Mouse (Mus musculus): ENCODE data around the gene Fuz.

Gene Fuz

GRCm38 (mm10) chr7:44888256-44889105, 7.4 kb upstream of the Fuz start:
- no peak for DNase-seq (ENCODE audit: low spot score in 2 of 2)

GRCm38 (mm10) chr7:44890180-44890579, 5.7 kb upstream of the Fuz start:
- no peak for DNase-seq (ENCODE audit: low spot score in 2 of 2)

- no peak for DNase-seq (ENCODE audit: low spot score in 2 of 2)
Observed at GRCm38 (mm10) chr7:44890737-44891136, 5.1 kb upstream of the Fuz start.

GRCm38 (mm10) chr7:44891611-44892010, 4.3 kb upstream of the Fuz start:
- no peak for DNase-seq (ENCODE audit: low spot score in 2 of 2)

GRCm38 (mm10) chr7:44892276-44892921, 3.5 kb upstream of the Fuz start, which contains the start of gene Med25:
TSS of gene Med25 (minus strand) at chr7:44892712.
- DNase-seq (ENCODE audit: low spot score in 2 of 2) = peak; percentile 91 to 93

- no peak for DNase-seq (ENCODE audit: low spot score in 2 of 2)
Observed at GRCm38 (mm10) chr7:44893197-44893596, 2.7 kb upstream of the Fuz start.

GRCm38 (mm10) chr7:44894175-44894574, 1.7 kb upstream of the Fuz start:
- no peak for DNase-seq (ENCODE audit: low spot score in 2 of 2)

GRCm38 (mm10) chr7:44895206-44895592, 680 bp upstream of the Fuz start:
- no peak for DNase-seq (ENCODE audit: low spot score in 2 of 2)

- DNase-seq (ENCODE audit: low spot score in 2 of 2) = no peak
Observed at GRCm38 (mm10) chr7:44896499-44896898, 620 bp downstream of the Fuz start.

GRCm38 (mm10) chr7:44898607-44899006, 2.7 kb downstream of the Fuz start:
- DNase-seq (ENCODE audit: low spot score in 2 of 2) = peak in 1 of 2 experiments; percentile 63

- no peak for DNase-seq (ENCODE audit: low spot score in 2 of 2)
Observed at GRCm38 (mm10) chr7:44900632-44901031, 4.8 kb downstream of the Fuz start.

- no peak for DNase-seq (ENCODE audit: low spot score in 2 of 2)
Observed at GRCm38 (mm10) chr7:44901230-44901722, 5.4 kb downstream of the Fuz start.

GRCm38 (mm10) chr7:44905430-44905829, 9.6 kb downstream of the Fuz start:
- DNase-seq (ENCODE audit: low spot score in 2 of 2) = no peak

- DNase-seq (ENCODE audit: low spot score in 2 of 2) = no peak
Observed at GRCm38 (mm10) chr7:44908706-44909476, 13.0 kb downstream of the Fuz start.

- no peak for DNase-seq (ENCODE audit: low spot score in 2 of 2)
Observed at GRCm38 (mm10) chr7:44914396-44914795, 18.5 kb downstream of the Fuz start.

GRCm38 (mm10) chr7:44915314-44915713, 19.4 kb downstream of the Fuz start:
- DNase-seq (ENCODE audit: low spot score in 2 of 2) = no peak

- DNase-seq (ENCODE audit: low spot score in 2 of 2) = no peak
Observed at GRCm38 (mm10) chr7:44916191-44916590, 20.3 kb downstream of the Fuz start.

GRCm38 (mm10) chr7:44916881-44917280, 21.0 kb downstream of the Fuz start:
- no peak for DNase-seq (ENCODE audit: low spot score in 2 of 2)

GRCm38 (mm10) chr7:44918219-44918618, 22.3 kb downstream of the Fuz start:
- DNase-seq (ENCODE audit: low spot score in 2 of 2) = no peak

GRCm38 (mm10) chr7:44919127-44919526, 23.2 kb downstream of the Fuz start:
- no peak for DNase-seq (ENCODE audit: low spot score in 2 of 2)

- DNase-seq (ENCODE audit: low spot score in 2 of 2) = no peak
Observed at GRCm38 (mm10) chr7:44922530-44922929, 26.7 kb downstream of the Fuz start.

GRCm38 (mm10) chr7:44925468-44925867, 29.6 kb downstream of the Fuz start:
- peak in 1 of 2 experiments; percentile 27 for DNase-seq (ENCODE audit: low spot score in 2 of 2)

Data from frontal cortex, postnatal 10 days (tissue).